Mouse (Mus musculus): ENCODE data around the gene Degs2.
A peak's percentile ranks its signal among the peaks of the same experiment; 100 is the strongest.

Degs2 gene

GRCm38 (mm10) chr12:108651053-108651660, 51.0 kb downstream of the Degs2 start:
- peak; percentile 41 for DNase-seq (ENCODE audit: low spot score)

DNA sequence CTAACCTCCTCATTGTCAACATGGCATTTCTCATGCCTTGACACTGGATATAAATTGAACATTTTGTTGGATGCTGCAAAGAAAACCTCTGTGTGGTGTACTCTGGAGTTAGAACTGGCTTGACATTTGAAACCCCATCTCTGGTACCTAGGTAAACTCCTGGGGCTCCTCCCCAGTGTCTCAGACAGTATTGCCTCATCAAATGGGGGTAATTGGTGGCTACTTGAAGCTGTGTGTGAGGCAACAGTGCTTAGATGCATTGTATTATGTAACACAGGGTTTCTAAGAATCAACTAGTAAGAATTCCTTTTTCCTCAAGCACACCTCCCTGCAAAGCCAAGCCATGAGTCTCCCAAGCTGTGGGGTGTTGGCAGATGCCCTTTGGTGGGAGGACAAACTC, 54.3 kb downstream of the Degs2 start:
- no peak for DNase-seq (ENCODE audit: low spot score)

DNA sequence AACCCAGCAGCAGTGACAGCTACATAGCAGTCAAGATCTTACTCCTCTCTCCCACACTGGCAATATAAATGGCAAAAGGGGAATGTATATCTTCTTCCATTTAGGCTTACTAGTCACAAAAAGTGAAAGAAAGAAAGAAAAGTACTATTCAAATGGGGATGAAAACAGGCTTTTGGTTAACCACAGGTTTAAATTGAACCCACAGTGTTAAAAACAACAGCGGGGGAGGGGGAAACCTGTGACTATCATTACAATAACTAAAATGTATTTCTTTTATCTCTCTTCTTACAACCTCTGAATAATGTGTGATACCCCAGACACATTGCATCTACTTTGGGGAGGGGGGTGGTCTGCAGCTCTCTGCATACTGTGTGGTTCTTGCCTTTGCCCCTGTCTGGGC, 55.9 kb downstream of the Degs2 start:
- no peak for DNase-seq (ENCODE audit: low spot score)

DNA sequence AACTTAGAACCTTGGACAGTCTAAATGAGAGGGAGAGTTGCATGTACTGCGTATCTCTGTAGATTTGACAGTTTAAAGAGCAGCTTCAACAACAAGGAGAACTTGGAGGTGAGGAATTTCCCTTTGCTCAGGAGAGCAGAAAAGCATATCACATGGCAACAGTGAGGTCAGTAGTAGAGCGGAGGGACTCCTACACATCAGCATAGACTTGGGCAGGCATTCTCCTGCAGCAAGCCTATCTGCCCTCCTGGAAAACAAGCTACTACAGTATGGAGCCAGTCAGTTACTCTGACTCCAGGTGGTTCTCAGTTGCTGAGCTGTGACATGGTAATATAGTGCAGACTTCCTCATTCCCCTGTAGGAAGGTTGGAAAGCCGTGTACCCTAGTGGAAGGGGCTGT, 60.1 kb downstream of the Degs2 start:
- DNase-seq (ENCODE audit: low spot score) = no peak

DNA sequence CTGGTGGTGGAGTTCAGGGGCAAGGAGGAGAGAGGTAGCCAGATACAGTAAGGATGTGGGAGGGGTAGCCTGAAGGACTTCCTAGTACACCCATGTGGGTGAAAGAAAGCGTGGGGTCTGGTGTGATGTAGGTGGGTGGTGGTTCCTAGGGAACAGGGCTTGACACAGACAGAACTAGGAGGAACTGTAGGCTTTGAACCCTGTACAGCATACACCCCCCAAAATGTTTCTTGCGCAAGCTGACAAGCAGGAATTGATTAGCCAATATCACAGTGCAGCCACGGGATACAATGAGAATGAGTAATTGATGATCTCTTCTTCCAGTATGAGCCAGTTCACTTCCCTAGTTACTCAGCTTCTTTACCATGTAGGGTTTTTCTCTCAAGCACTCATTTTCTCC, 63.0 kb downstream of the Degs2 start:
- no peak for DNase-seq (ENCODE audit: low spot score)

DNA sequence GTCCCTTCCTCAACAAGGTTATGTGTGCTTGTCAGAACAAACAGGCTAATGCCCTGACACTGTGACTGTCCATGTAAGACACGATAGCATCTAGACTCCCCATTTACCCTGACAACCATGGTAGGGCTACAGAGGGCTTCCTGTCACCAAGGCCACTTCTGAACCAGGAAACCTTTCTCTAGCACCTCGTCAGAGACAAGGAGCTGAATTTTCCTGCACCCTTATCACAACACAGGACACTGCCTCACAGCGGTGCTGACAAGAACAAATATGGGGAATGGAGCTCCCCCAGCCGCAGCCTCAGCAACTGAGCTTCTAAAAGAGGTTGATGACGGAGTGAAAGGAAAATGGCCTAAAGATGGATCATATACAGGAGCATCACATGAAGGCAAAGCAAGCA, 64.7 kb downstream of the Degs2 start:
- DNase-seq (ENCODE audit: low spot score) = no peak

DNA sequence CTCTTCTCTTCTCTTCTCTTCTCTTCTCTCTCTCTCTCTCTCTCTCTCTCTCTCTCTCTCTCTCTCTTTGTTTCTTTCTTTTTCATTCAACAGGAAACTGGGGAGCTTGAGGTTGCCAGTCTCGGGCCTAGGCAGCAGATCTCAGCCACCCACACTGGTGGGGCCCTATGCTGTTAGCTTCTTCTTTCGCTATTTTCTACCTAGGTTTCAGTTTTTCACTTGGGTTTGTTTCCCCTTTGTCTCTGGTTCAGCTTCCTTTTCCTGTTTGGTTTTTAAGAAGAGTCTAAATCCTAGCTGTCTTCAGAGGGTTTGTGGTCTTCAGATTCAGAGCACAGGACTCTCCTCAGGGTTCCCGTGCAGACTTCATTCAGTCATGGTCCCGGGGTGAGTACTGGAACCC, 66.6 kb downstream of the Degs2 start:
- no peak for DNase-seq (ENCODE audit: low spot score)

DNA sequence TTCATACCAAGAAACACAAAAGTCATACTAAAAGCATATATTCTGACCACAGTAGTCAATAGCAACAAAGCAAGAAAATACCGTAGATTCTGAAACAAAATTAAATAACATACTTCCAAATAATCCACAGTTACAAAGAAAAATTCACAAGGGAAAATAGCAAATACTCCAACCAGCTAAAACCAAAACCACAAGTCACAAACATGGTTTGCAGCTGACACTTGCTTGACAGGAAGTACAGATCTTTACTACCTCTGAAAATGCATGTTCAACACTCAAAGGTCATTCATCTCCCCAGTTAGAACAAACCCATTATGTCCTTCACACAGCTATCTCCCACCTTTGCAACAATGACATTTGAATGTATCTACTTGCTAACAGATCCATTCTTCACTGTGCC, 68.1 kb downstream of the Degs2 start:
- DNase-seq (ENCODE audit: low spot score) = no peak

- DNase-seq (ENCODE audit: low spot score) = no peak
Observed at GRCm38 (mm10) chr12:108632501-108632900, 69.6 kb downstream of the Degs2 start.

DNA sequence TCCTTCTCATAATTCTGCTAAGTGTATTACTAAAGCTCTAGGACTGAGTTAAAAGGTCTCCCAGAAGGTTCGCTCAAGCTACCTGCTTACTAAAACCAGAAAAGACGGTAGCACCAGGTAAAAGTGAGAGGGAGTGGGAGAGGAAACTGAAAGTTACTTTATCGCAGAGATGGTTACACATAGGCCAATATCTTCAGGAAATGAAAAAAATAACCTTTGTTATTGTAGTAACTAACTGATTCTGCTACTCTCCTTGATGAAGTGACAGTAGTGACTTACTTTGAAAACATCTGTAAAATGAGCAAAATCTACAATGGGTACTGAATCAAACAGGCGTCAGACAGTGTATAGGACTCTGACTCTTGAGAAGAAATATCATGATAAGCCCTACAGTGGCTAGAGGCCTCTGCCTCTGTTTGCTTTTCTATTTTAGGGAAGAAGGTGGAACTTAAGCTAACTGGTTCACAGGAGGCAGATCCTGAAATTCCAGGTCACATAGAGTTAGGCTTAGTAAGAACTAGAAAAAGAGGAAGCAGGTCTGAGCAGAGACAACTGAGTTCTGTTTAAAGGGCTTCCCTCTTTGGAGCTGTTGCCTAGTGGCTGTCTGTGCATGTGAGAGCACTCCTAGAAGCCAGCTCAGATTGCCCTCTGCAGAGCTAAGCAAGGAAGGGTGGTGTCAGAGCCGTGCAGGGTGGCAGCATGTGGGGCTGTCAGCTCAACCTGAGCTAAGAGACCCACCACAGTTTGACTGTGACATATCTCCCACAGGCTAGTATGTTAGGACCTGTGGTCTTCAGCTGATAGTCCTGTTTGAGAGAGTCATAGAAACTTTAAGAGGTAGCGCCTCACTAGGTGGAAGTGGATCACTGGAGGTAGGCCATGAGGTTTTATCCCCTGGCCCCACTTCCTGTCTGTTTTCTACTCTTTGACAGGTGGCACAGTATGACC, 71.1 kb downstream of the Degs2 start:
- no peak for DNase-seq (ENCODE audit: low spot score)

- no peak for DNase-seq (ENCODE audit: low spot score)
Observed at GRCm38 (mm10) chr12:108629556-108629955, 72.6 kb downstream of the Degs2 start.
